Mouse (Mus musculus) heart, postnatal 0 days (tissue): Measurements from ENCODE around the gene Uroc1. TPM values are rescaled to one million over a fixed set of nuclear protein-coding genes. Genes with fewer than 3 reads are reported as not detected.

Experiments used
- ATAC-seq: fragments of 200-750 bp; cut with Nextera tagmentation; 2 replicates; pipeline ENCODE4 v1.8.0; 2017; ENCODE audit warnings: low read depth, moderate number of reproducible peaks, moderate library complexity; ENCODE audit not compliant: insufficient read depth
- DNase-seq: peaks from one replicate; pipeline ENCODE4 v3.0.0-alpha.2; 2016; ENCODE audit warnings: low spot score
- H3K27ac ChIP-seq: fragments of 300-500 bp; sonication (generic); 2 replicates; pipeline ENCODE4 v1.5.1; 2014; ENCODE audit warnings: low read depth, mild to moderate bottlenecking
- H3K27me3 ChIP-seq: fragments of 300-500 bp; sonication (generic); 2 replicates; pipeline ENCODE4 v1.6.1; 2014; ENCODE audit warnings: low read length, mixed read lengths; ENCODE audit not compliant: control insufficient read depth, insufficient read depth
- H3K36me3 ChIP-seq: fragments of 300-500 bp; sonication (generic); replicated peaks from 2 replicates; pipeline ENCODE4 v1.6.1; 2014; ENCODE audit warnings: low read length, mixed read lengths; ENCODE audit not compliant: control insufficient read depth, insufficient read depth
- H3K4me1 ChIP-seq: fragments of 300-500 bp; sonication (generic); 2 replicates; pipeline ENCODE4 v1.6.1; 2014; ENCODE audit warnings: antibody characterized with exemption; ENCODE audit not compliant: control insufficient read depth, insufficient read depth
- H3K4me2 ChIP-seq: fragments of 300-500 bp; sonication (generic); 2 replicates; pipeline ENCODE4 v1.6.1; 2014; ENCODE audit warnings: low read depth, mild to moderate bottlenecking, low read length, moderate library complexity
- H3K4me3 ChIP-seq: fragments of 300-500 bp; sonication (generic); 2 replicates; pipeline ENCODE4 v1.5.1; 2014; ENCODE audit warnings: low read depth, low read length
- H3K9ac ChIP-seq: fragments of 300-500 bp; sonication (generic); replicated peaks from 2 replicates; pipeline ENCODE4 v1.6.1; 2014; ENCODE audit warnings: low read depth, low read length, mixed read lengths
- H3K9me3 ChIP-seq: fragments of 300-500 bp; sonication (generic); replicated peaks from 2 replicates; pipeline ENCODE4 v1.6.1; 2016; ENCODE audit warnings: low read length; ENCODE audit not compliant: control insufficient read depth
- CTCF ChIP-seq: IDR thresholded peaks from 2 replicates; pipeline ENCODE4 v1.5.1; 2016; ENCODE audit warnings: antibody characterized with exemption, control low read depth, low read depth
- EP300 ChIP-seq: IDR thresholded peaks from 2 replicates; pipeline ENCODE4 v1.6.1; 2016; ENCODE audit warnings: antibody characterized with exemption, low read depth
- WGBS: fragments of 180-500 bp; shearing (Covaris S2); extraction: QIAGEN DNeasy Blood & Tissue Kit; methylation state at CpG from one replicate; pipeline ENCODE4 v1.1.7; 2014; 5-methylcytosine and 5-hydroxymethylcytosine counted together
- polyA plus RNA-seq: library from polyadenylated mRNA; unstranded; fragments of >200 nt; fragmentation: Nextera tagmentation; extraction: Ambion mirVana; gene quantifications from 2 replicates; pipeline ENCODE4 v1.2.1, GENCODE M21; 2015
- total RNA-seq: library from RNA; depleted of rRNA; stranded (reverse); fragments of >200 nt; gene quantifications from 2 replicates; pipeline ENCODE4 v1.2.3, GENCODE M21; 2014; ENCODE audit warnings: low replicate concordance

Uroc1 gene
- total and polyA plus RNA-seq, 2 experiments from 2014 or later = not detected

GRCm38 (mm10) chr6:90315961-90316360 is 17.1 kb upstream of the Uroc1 start:
- no peak overlapping the region for H3K27ac ChIP-seq
- H3K4me3 ChIP-seq = no peak overlapping the region
- no peaks in the 10 kb centered on the region for H3K4me1 ChIP-seq
- H3K36me3 ChIP-seq = no peaks in the 10 kb centered on the region
- WGBS = 76% methylated on average over 5 of the region's 5 CpGs
- ATAC-seq (no peak), DNase-seq (no peak)
- no peak overlapping the region for H3K4me2 ChIP-seq
- H3K9me3 ChIP-seq = no peaks in the 10 kb centered on the region
- TF ChIP-seq CTCF (no peak), EP300 (no peak)
- no peak overlapping the region for H3K9ac ChIP-seq
- no peaks in the 10 kb centered on the region for H3K27me3 ChIP-seq

- TF ChIP-seq CTCF (no peak), EP300 (no peak)
- H3K4me3 ChIP-seq = no peak overlapping the region
- DNase-seq (no peak), ATAC-seq (no peak)
- WGBS = 79% methylated on average over 2 of the region's 2 CpGs
- H3K27ac ChIP-seq = no peak overlapping the region
- H3K9ac ChIP-seq = no peak overlapping the region
- H3K36me3 ChIP-seq = no peaks in the 10 kb centered on the region
- no peaks in the 10 kb centered on the region for H3K4me1 ChIP-seq
- no peaks in the 10 kb centered on the region for H3K27me3 ChIP-seq
- no peaks in the 10 kb centered on the region for H3K9me3 ChIP-seq
- H3K4me2 ChIP-seq = no peak overlapping the region
Measured at GRCm38 (mm10) chr6:90317510-90318258, 15.4 kb upstream of the Uroc1 start.

GRCm38 (mm10) chr6:90319019-90319418 is 14.1 kb upstream of the Uroc1 start:
- WGBS = 94% methylated on average over 2 of the region's 2 CpGs
- Histone ChIP-seq H3K4me1 (no peaks in the 10 kb centered on the region), H3K27ac (no peak overlapping the region), H3K27me3 (no peaks in the 10 kb centered on the region), H3K4me3 (no peak overlapping the region), H3K36me3 (no peaks in the 10 kb centered on the region), H3K9me3 (no peaks in the 10 kb centered on the region), H3K4me2 (no peak overlapping the region), H3K9ac (no peak overlapping the region)
- no peak for TF ChIP-seq EP300
- TF ChIP-seq CTCF = no peak
- no peak for DNase-seq
- no peak for ATAC-seq

- Histone ChIP-seq H3K4me2 (no peak overlapping the region), H3K4me1 (no peaks in the 10 kb centered on the region), H3K9ac (no peak overlapping the region), H3K27me3 (0 out of 2 replicates have a peak, but pooled peaks cover under 1% of the 10 kb centered on the region), H3K4me3 (no peak overlapping the region), H3K36me3 (no peaks in the 10 kb centered on the region), H3K27ac (no peak overlapping the region), H3K9me3 (no peaks in the 10 kb centered on the region)
- no peak for TF ChIP-seq EP300
- no peak for TF ChIP-seq CTCF
- 66% methylated on average over 7 of the region's 7 CpGs for WGBS
- ATAC-seq = no peak
- no peak for DNase-seq
Measured at GRCm38 (mm10) chr6:90319475-90320191, 13.5 kb upstream of the Uroc1 start.

- H3K4me3 ChIP-seq = no peak overlapping the region
- peaks cover 7% of the 10 kb centered on the region for H3K27me3 ChIP-seq
- H3K9me3 ChIP-seq = no peaks in the 10 kb centered on the region
- H3K4me2 ChIP-seq = no peak overlapping the region
- no peak overlapping the region for H3K9ac ChIP-seq
- H3K4me1 ChIP-seq = 0 out of 2 replicates have a peak, but pooled peaks cover 6% of the 10 kb centered on the region
- H3K27ac ChIP-seq = no peak overlapping the region
- no peaks in the 10 kb centered on the region for H3K36me3 ChIP-seq
- 68% methylated on average over 5 of the region's 5 CpGs for WGBS
- DNase-seq = no peak
- no peak for ATAC-seq
- TF ChIP-seq CTCF (no peak), EP300 (no peak)
Measured at GRCm38 (mm10) chr6:90320429-90320828, 12.7 kb upstream of the Uroc1 start.
